Mouse (Mus musculus): Measurements from ENCODE around the gene Adat1.
A peak's percentile ranks its signal among the peaks of the same experiment; 100 is the strongest.

The Adat1 gene

DNA sequence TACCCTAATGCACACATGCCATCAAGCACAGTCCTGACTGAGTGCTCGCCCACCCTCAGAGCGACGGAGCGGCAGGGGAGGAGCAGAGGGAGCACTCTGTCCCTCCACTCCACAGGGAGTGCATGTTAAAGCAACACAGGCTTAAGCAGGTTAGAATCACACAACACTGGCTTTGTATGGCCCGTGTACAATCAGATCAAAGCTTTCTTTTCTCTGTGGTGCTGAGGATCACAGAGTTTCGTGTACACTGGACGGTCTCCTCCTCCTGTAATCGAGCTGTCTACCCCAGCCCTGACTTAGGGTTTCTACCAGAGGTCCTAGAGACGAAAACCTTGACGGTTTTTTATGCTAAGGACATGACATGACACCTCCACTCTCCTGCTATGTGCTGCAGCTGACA is 23.6 kb downstream of the Adat1 start:
- no peak for DNase-seq (ENCODE audit: low spot score)

DNA sequence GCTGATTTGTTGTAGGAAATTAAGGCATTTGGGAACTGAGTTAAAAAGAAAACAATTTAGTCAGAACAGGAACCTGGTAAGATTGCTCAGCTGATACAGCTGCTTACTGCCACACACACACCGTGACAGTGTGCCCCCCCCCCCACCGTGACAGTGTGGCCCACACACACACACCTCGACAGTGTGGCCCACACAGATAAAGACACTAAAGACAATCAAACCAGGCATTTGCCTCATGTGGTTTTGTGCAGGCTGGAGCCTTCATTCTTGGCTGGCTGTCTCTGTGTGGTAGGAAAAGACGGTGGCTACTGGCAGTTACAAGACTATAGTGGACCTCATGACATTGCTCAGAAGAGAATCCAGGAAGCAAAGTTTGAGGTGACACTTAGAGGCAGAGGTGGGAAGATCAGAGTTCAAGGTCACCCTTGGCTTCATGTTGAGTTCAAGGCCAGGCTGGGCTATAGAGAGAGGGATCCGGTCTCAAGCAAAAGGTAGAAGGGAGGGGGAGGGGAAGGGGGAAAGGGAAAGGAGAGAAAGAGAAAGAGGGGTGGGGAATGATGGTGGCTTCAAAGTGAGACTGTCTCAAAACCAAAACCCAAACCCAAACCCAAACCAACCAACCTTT is 24.7 kb downstream of the Adat1 start:
- no peak for DNase-seq (ENCODE audit: low spot score)

DNA sequence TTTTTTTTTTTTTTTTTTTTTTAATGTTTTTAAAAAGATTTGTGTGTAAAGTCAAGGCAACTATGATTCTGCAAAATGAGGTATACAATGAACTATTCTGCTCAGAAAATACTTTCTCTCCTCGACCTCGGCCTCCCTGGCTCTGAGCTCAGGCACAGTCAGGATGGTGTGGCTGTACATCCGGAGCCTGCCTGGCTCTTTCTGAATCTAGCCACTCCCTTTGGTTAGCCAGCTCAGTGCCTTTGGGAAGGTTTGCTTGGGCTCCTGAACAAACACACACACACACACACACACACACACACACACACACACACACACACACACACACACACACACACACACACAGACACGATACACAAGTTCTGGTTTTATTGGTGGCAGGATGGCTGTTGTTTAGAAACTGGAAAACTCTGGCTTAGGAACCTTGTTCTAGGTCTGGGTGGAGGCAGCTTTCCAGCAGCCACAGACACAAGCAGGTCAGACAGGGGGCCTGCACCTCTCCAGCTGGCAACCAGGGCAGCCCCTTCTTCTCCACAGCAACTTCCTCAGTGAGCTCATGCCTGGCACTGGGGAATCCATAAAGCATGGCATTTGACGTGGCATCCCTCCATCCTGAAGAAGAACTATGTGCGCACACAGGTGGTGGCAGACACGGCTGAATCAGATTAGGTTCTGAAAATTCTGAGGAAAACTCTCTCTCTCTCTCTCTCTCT is 27.1 kb downstream of the Adat1 start:
- DNase-seq (ENCODE audit: low spot score) = no peak

DNA sequence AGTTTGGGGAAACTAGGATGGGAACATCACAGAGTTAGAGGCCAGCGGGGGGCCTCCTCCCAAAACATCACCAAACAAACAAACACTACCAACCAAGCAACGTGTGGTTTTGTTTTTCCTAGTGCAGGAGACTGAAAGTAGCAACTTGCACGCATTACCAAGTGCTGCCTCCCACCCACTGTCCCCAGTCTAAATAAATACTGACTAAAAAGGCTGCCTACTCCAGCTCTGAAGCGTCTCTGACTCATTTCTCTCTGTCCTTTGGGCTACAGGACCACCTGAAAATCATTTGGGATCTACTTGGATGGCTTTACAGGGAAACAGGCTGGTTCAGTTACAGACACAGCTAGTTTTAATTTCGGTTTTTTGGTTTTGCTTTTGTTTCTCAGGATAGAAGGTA is 27.8 kb downstream of the Adat1 start:
- no peak for DNase-seq (ENCODE audit: low spot score)

DNA sequence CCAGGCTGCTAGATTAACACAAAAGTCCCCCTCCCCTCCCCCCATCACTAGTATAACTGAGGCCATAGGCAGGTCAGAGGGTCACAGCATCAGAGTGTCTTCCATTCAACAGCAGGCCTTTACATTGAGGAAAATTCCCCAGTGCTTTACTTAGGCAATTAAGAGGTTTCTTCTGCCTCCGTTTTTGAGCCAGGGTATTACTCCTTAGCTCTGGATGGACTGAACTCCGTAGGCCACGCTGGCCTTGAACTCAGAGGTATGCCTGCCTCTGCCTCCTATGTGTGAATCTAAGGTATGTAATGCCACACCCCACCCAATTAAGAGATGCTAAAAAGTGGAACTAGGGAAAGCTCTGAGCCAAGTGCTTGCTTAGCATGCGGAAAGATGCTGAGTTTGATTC is 28.6 kb downstream of the Adat1 start:
- DNase-seq (ENCODE audit: low spot score) = no peak

DNA sequence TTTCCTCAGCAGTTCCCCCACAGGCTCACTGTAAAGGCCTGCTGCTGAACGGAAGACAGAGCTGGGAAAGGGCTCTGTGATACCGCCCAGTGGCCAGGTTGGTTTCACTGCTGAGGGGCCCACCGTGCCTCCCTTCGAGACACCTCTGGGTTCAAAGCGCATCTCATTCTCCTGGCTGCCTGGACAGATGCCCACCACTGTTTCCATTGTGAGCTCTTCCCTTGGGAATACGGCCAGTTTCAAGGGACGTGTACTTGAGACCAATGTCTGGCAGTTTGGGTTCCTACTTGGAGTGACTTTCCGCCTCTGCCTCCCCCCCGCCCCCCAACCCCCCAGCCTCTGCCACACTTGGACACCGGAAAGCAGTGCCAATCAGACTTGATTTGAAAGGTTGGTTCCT is 29.0 kb downstream of the Adat1 start:
- no peak for DNase-seq (ENCODE audit: low spot score)

DNA sequence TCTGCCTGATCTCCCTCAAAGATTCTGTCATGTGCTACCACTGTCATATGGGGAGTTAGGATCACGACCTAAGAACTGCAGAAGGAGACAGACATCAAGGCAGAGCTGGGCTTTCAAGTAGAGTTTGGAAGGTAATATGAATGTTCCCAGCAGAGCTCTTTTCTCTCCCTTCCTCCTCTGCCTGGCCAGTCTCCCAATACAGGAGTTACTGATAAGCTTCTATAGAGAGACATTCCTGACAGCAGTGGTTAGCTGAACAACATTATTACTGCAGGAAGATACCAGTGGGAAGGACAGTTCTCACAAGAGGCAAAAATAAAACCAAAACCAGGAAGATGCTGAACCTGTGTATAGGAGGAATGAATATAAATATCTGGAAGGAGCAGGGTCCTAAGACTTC is 29.5 kb downstream of the Adat1 start:
- DNase-seq (ENCODE audit: low spot score) = no peak

DNA sequence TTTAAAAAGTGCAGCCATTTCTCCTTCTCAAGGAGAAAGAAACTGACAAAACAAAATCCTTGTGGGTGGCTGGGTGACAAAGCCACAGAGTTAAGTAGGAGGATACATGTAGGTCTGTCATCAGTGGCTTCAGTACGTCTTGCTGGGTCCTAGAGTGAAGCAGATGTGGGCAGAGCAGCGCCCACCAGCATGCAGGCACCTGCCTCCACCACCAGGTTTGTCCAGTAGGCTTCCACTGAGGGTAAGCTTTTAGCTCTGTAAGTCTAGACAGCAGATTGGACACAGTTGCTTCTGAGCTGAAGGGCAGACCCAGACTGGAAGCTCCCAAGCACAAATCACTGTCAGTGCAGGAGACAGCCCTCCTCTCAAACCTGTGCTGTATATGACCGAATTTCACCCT is 30.8 kb downstream of the Adat1 start:
- peak; percentile 15 for DNase-seq (ENCODE audit: low spot score)

DNA sequence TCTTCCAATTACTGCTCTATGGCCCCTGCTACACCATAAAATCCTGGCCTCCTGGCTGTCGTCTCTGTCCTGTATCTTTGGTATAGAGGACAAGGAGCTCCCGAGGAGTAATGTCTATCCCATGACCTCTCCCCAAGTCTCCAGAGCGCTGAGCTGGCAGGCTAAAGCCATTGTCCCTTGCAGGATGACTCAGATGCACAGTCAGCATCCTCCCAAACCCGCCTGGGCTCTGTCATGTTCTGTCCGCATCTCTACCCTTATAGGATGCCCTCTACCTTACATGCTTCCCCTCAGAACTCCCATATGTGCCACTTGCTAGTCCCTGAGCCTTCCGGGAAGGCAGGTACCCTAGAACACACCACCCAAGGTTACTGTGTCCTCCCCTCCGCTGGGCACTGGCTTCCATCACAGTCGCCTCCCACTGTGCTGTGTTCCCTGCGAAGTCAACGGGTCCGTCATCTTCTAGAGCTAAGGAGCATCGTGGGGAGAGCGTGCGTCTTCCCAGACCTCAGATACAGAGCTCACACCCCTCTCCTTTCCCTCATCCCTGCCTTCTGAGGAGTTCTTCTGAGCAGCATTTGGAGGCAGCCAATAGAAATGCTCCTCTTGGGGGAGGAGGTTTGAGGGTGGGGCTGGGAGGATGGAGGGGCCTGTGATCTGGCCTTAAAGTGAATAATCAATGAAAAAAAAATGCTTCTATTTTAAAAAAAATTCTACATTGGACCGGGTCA is 31.3 kb downstream of the Adat1 start:
- no peak for DNase-seq (ENCODE audit: low spot score)

DNA sequence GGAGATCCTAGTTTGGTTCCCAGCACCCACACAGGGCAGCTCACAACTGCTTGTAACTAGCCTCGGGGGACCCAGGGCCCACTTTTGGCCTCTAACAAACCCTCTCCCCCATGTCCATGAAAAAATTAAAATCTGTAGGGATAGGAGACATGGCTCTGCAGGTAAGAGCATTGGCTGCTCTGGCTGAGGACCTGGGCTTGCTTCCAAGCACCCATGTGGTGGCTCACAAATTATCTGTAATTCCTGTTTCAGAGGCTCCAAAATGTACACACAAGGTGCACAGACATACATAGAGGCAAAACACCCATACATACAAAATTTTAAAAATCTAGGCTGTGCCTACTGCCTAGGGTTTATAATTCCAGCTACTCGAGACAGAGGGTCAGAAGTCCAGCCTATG is 34.9 kb downstream of the Adat1 start:
- no peak for DNase-seq (ENCODE audit: low spot score)

DNA sequence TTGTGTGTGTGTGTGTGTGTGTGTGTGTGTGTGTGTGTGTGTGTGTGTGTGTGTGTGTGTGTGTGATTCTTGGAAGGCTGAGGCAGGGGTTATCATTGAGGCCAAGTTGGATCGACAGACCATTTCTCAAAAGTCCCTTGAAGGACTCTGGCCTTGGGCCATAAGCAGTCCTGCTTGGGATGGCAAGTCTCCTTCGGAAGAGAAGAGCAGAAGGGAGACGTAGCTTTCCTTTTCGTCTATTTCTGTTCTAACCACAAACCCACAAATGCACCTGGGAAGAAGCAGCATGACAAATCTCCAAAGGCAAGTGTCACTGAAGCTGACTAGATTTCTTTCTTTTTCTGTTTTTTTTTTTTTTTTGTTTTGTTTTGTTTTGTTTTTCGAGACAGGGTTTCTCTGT is 36.2 kb downstream of the Adat1 start:
- no peak for DNase-seq (ENCODE audit: low spot score)

DNA sequence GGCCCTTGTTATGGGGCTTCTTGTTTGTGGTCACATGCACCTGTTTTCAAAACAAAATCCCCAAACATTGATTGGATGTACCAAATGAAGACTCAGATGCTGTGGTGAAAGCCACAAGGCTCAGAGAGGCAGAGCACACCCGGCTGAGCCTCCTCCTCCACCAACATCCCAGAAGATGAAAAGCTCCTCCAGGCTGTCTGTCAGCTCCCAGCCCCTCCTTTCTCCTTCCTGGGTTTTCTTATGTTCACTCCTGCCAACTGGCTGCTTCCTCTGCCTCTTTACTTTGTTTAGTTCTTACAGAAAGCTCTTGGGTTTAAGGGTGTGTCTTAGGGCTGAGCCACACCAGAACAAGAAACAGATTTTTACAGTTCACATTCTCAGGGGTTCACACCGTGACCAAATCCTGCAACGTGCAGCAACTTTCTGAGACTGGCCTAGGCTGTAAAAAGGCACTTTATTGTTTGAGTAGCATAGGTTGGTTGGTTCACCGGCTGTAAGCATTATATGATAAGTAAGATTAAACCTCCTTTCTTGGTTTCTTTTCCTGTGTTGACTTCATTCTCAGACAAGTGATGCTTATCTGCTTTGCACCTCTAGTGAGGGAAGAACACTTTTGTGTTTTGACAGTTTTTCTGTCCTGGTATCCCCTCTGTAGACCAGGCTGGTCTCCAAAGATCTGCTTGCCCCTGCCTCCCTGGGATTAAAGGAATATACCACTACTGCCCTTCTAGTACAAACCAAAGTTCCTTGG is 37.1 kb downstream of the Adat1 start:
- no peak for DNase-seq (ENCODE audit: low spot score)

DNA sequence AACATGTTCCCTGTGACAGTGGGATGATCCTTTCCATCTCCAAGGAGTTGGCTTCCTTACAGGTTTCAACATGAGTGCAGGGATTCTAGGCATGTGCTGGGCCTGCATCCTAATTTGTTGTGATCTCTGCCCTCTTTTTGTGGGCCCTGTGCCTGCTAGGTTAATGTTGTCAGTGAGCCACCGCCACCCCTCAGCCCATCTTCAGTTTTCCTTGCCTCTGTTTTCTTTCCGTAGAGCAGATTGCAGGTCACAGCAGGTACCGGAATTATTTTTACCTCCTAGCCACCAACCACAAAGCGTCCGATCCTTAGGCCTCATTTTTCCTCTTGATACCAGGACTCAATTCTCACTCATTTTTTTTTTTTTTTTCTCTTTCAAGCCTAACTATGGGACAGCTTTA is 40.2 kb downstream of the Adat1 start:
- no peak for DNase-seq (ENCODE audit: low spot score)

DNA sequence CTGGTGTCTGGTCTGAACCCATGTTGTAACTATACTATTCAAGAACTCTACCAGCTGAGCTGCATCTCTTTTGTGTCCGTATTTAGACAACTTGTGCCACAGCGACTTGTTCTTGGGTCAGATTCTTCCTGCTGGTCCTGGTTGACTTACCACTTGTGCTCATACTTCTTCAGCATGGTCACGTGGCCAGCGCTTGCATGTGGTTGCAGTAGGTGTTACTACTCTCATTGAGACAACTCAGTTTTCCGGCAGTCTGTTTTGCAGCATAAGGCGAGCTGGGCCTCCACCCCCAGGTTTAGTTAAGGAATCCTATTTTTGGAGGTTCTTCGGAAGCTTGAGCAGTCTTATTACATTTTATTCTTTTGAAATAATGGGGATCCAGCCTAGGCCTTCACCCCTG is 40.8 kb downstream of the Adat1 start:
- DNase-seq (ENCODE audit: low spot score) = peak; percentile 18

DNA sequence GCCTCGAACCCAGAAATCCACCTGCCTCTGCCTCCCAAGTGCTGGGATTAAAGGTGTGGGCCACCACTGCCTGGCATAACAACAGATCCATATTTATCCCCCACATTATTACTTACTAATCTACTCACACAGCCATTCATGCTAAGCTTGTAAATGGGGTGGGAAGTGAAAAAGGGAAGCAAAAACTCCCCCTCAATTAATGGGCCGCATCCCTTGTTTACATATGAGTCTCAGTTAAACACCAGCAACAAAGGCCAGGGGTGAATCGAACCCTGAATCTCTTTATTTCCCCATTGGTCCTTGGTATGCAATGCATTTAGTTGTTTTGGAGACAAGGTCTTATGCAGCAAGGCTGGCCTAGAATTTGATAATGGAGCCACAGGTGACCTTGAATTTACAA is 41.3 kb downstream of the Adat1 start:
- no peak for DNase-seq (ENCODE audit: low spot score)

DNA sequence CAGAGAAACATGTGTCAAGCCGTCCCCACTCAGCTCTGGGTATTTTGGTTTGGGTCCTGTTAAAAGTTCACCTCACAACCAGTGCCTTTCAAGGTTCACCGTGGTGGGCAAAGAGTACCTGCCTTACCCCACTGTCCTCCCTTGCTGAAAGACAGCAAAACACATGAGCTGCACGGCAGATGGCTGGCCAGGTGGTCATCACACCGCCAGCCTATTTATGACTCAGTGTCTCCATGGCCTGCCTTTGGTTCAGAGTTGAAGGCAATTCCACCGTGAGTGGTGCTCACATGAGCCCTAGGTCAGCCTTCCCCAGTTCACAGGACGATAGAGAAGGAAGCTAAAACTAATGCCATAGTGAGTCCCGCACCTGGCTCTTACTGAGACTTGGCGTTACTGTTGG is 44.1 kb downstream of the Adat1 start:
- DNase-seq (ENCODE audit: low spot score) = no peak

DNA sequence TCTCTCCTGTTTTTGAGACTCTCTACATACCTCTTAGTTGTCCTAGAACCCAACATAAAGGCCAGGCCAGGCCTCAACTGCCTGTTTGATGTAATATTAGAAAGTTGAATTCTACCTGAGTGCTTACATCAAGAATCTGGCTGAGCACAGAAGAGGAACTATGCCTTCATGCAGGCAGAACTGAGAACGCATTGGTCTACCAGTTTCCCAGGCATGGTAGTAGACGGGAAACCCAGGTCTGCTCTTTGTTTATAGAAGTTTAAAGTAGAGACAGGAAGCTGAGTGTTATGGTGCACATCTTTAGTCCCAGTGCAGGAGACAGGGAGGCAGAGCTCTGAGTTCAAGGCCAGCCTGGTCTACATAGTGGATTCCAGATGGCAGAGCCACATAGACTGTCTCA is 45.0 kb downstream of the Adat1 start:
- DNase-seq (ENCODE audit: low spot score) = no peak

DNA sequence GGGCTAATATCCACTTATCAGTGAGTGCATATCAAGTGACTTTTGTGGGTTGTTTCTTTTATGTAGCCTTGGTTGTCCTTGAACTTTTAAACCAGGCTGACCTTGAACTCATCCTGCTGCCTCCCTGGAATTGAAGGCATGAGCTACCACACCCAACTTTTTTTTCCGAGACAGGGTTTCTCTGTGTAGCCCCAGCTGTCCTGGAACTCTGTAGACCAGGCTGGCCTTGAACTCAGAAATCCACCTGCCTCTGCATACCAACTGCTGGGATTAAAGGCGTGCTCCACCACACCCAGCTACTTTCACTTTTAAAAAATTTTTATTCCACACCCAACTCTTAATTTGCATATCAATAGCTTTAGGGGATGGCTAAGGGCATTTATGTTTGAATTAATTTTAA is 48.6 kb downstream of the Adat1 start:
- DNase-seq (ENCODE audit: low spot score) = no peak

DNA sequence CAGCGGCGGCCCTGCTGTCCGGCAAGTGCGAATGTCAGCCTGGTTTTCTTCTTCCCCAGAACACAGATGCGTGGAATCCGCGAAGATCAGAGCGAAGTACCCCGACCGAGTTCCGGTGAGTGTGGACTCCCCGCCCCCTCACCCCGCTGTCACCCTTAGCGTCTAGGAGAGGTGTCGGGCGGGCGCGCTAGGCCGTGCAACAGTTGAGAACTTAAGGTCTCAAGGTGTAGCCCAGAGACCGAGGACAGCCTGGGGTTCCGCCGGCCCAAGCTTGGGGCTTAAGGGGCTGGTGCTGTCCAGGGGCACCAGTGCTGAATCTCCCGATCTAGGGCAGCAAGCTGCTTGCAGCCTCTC is 51.0 kb downstream of the Adat1 start:
- peak; percentile 70 for DNase-seq (ENCODE audit: low spot score)

DNA sequence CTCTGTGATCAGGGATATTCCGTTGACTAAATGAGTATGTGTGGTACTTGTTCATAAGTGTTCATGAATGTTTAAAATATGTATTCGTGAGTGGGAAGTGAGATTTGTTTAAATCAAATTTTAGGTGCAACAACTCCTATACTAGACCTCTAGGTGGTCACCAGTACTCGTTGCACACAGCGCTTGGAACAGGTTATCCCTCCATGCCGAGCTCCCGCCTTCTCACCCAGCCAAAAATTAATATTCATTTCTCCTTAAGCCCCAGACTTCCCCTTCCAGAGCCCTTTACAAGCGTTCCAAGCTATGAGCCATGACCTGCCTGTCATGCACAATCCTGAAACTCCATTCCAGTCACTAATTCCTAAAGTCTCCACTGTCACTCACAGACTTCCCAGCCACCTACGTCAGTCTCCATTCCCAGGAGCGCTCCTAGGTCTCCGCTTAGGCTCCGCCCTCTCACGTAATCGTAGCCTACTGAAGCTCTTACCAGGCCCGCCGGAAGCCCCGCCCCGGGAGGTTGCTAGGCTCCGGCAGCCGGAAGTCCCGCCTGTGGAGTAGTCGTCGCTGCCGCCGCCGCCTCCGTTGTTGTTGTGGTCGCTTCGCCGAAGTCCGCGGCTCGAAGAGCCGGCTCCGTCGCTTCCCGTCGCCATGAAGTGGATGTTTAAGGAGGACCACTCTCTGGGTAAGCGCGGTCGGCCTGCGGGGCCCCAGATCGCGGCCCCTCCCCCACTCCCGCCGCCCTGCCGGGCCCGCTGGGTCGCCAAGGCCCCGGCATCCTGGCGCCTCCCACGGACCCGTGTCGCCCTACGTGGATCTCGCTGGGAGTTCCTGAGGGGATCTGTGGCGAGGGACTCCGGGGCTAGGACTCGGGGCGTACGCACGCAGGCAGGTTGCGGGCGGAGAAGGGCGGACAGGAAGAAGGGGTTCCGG is 51.7 kb downstream of the Adat1 start, which contains the start of gene Gabarapl2:
Gabarapl2 (plus strand) TSS at position 533 of the 930 bp plus-strand sequence.
- DNase-seq (ENCODE audit: low spot score) = peak; percentile 94

DNA sequence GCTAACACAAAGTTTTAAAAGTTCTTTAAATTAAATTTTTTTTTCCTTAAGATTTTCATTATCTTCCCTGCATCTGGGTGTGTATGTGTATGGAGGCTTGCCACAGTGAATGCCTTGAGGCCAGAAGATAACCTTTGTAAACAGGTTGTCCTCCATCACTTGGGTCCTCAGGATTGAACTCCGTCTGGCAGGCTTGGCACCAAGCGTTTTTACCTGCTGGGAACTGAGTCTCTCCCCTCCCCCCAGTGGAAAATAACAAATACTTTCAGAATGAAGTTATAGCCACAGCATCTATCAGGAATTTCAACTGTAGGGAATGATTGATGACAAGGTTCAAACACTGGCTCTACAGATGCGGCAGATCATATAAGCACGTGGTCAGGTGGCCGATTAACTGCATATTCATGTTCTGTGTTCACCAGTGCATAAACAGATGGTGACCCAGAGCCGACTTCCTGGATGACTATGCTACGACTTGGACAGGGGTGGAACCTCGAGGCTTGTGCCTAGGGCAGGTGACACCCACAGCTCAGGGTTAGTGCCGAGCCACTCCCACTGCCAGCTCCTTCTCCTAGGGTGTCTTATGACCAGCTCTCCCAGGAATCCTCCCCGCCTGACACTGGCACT is 52.5 kb downstream of the Adat1 start:
- peak; percentile 26 for DNase-seq (ENCODE audit: low spot score)

Data from T-cell, adult 2 months (primary cell).